Mouse (Mus musculus): Measurements from ENCODE around the gene Bcl11b.
A peak's percentile ranks its signal among the peaks of the same experiment; 100 is the strongest.

Bcl11b gene

DNA sequence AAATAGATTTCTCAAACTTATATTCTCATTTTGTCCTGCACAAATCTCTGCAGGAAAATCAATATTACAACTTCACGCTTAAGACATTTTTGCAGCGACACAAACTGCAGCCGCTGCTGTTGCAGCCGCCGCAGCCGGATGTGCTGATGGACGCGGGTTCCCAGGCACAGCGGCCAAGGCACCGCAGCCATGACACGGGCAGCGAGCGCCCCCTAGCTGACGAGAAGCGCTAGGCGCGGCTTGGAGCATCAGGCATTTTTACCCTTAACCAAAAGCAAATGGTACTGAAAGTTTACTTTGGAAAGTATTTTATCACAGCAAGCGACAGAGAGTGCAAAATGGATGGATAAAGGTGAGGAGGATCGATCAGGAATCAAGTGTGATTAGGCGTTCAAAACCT, 4.7 kb downstream of the Bcl11b start:
- DNase-seq (ENCODE audit: low spot score in 2 of 2): peak; percentile 68 to 81

DNA sequence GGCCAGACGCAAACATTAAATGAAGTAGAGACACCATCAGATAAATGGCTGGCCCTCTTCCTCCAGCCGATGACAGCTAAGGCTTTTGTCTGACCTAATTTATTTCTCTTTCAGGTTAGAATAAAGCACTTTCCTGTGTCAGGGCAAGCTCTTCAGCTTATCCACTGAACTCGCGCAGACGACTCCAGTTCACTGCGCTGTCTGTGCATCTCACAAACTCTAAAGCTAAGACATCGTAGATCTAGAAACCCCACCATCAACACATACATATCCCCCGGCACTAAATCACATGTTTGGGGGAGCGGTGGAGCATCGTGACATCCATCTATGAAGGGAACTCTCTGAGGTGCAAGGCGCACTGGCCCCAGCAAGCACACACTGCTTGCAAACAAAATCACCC, 5.5 kb downstream of the Bcl11b start:
- DNase-seq (ENCODE audit: low spot score in 2 of 2): no peak

DNA sequence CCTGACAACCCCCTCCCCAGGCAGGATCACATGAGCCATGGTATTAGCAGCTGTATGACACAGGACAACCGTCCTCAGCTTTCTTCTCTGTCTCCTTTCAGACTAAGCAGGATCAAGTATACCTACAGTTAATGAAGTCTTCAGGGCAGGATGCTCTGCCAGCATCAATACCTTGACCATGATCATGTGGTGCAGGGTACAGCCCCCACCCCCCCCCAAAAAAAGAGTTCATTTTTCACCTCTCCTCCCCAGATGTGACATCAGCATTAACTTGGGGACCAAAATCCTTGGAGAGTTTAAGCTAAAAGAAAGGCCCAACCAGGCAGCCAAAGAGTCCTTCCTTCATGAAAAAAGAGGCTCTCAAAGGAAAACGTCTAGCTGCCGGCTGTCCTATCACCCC, 6.2 kb downstream of the Bcl11b start:
- DNase-seq (ENCODE audit: low spot score in 2 of 2): no peak

GRCm38 (mm10) chr12:107996773-107997172, 6.6 kb downstream of the Bcl11b start:
- DNase-seq (ENCODE audit: low spot score in 2 of 2): no peak

GRCm38 (mm10) chr12:107996216-107996615, 7.2 kb downstream of the Bcl11b start:
- no peak for DNase-seq (ENCODE audit: low spot score in 2 of 2)

DNA sequence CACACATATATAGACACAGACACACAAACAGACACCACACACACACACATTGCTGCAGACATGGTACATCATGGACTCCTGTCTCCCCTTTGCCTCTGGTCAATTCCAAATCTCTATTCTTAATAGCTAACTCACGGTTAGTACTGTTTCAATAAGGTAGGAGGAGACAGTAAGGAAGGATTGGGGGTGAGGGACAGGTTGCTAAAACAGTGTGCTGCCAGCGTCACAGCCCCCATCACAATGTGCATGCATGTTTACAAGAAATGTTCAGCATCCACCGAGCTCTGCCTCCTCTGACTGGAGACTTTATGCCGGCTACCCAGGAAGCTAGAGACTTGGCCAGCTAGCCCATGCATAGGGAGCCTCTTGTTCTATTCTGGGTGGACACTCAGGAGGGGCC, 9.0 kb downstream of the Bcl11b start:
- DNase-seq (ENCODE audit: low spot score in 2 of 2): no peak

DNA sequence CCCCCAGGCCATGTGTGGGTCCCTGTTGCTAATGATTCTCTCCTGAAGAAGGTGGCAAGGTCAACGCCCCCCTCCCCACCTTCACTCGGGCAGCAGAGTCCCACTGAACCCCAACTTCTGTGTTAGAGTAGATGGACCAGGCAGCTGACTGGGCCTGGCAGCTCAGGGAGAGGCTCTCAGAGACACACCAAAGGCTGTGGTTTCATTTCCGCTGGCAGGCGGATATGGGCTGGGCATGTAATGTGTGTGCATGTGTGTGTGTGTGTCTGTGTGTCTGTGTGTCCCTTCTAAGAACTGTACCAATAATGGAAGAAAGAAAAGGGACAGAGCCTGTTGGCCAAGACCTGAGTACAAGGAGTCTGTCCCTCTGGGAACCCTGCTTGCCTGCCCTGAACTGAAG, 10.4 kb downstream of the Bcl11b start:
- no peak for DNase-seq (ENCODE audit: low spot score in 2 of 2)

- no peak for DNase-seq (ENCODE audit: low spot score in 2 of 2)
Observed at GRCm38 (mm10) chr12:107991191-107991590, 12.2 kb downstream of the Bcl11b start.

- DNase-seq (ENCODE audit: low spot score in 2 of 2): no peak
Observed at GRCm38 (mm10) chr12:107983211-107983610, 20.2 kb downstream of the Bcl11b start.

- DNase-seq (ENCODE audit: low spot score in 2 of 2): no peak
Observed at GRCm38 (mm10) chr12:107982306-107982705, 21.1 kb downstream of the Bcl11b start.

DNA sequence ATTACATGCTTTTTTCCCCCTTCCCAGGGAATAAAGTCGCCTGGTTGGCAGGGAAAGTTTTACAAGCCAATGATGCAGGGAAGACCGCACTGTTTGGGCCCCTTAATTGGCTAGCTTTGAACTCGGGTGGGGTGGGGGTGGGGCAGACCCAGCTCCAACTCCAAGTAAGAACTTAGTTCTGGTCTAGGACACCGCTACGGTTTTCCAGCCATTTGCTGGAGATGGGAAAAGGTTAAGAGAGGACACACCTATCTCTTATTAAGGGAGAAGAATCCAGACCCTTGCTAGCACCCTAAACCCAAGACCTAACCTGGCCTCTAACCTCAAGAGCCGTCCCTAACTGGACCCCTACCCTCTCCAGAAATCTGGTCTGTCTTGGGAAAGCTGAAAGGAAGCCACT, 22.2 kb downstream of the Bcl11b start:
- no peak for DNase-seq (ENCODE audit: low spot score in 2 of 2)

DNA sequence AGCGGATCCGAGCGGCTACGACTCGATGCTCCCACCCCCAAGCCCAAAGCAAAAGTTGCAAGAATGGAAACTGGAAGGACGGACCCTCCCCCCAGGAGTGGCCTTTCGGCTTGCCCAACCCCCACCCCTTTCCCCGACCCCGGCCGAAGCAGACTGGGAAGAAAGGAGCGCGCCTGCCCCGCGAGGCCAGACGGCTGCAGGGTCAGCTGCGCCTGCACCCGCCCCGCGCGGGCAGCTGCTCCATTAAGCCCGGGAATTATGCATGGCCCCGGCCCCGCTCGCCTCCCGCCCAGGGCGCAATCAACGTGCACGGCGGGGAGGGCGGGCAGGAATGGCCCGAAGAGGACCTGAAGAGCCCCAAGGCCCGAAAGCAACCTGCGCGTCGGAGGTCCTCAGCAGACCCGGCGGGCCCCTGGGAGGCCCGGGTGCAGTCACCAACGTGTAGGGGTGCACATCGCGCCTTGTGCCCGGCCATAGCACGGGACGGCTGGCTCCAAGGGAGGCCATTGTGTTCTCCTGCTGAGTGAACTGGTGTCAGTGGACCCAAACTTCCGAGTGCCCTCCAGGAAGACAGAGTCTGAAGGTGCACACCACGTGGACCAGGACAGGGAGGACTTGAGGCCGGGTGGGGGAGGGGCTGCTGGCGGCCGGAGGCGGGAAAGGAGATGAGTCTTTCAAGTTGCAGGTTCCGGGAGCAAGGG, 23.0 kb downstream of the Bcl11b start:
- DNase-seq (ENCODE audit: low spot score in 2 of 2): no peak

- DNase-seq (ENCODE audit: low spot score in 2 of 2): peak in 1 of 2 experiments; percentile 56
Observed at GRCm38 (mm10) chr12:107979710-107980260, 23.6 kb downstream of the Bcl11b start.

GRCm38 (mm10) chr12:107978736-107979255, 24.6 kb downstream of the Bcl11b start:
- no peak for DNase-seq (ENCODE audit: low spot score in 2 of 2)

DNA sequence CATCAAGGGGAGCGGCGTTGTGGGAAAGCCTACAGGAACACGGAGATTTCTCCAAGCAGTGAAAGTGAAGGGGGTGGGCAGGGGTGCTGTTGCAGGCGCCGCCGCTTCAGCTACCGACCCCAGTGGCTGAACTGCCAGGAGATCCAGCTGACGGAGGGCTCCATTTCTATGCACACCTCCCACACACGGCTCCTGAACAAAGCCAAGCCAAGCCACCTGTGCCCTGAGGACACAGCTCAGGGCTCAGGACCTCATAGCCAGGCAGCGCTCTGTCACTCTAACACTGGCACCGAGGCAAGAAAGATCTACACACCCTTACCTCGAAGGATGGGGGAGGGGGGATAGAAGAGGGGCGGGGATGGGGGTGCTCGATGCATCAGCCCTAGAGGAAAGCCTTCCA, 25.3 kb downstream of the Bcl11b start:
- DNase-seq (ENCODE audit: low spot score in 2 of 2): no peak

- DNase-seq (ENCODE audit: low spot score in 2 of 2): no peak
Observed at GRCm38 (mm10) chr12:107977534-107977933, 25.9 kb downstream of the Bcl11b start.

- no peak for DNase-seq (ENCODE audit: low spot score in 2 of 2)
Observed at GRCm38 (mm10) chr12:107977086-107977485, 26.3 kb downstream of the Bcl11b start.

GRCm38 (mm10) chr12:107976571-107977001, 26.8 kb downstream of the Bcl11b start:
- no peak for DNase-seq (ENCODE audit: low spot score in 2 of 2)

DNA sequence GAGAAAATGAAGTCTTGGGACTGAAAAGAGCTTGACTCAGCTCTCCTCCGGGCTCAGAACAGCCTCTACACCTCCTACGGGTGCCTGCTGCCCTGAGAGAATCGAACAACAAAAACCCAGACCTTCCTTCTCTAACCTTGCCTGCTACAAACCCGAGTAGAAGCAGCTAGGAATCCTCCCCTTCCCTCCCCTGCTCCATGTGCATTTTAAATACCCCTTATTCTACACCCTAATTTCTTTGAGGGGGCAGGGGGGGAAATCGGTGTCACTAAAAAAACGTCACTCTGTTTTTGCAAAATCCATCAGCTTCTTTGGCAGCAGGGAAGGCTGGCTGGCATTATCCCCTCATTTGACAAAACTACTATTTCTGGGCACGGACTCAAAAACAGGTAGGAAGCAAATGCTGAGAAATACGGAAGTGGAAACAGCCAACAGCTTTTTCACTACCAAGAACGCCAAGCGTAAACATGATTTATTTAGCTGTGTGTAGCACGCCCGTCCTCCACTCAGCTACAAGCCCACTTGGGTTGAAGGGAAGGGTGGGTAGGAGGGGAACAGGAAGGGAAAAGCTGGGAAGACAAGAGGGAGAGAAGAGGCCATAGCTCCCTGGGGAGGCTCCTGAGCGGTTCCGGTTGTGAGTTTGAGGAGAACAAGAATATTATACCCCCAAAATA, 27.4 kb downstream of the Bcl11b start:
- no peak for DNase-seq (ENCODE audit: low spot score in 2 of 2)

- no peak for DNase-seq (ENCODE audit: low spot score in 2 of 2)
Observed at GRCm38 (mm10) chr12:107975479-107975896, 27.9 kb downstream of the Bcl11b start.

DNA sequence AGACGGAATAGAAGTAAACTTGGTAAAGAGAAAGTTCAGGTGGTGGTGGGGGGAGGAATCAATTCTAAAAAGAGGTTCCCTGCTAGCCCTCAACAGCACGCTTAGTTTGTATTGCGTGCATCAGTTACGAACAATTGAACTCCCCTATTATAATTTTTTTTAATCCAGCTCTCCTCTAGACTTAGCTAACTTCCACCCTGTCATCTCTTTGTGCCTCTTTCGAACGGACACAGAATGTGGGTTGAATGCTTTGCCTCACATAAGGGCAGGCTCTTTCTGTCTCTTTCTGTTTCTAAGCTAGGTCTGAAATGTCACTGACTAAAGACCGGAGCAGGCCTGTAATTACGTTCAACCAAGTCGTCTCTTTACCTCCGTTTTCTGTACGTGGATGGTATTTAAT, 28.9 kb downstream of the Bcl11b start:
- DNase-seq (ENCODE audit: low spot score in 2 of 2): no peak

DNA sequence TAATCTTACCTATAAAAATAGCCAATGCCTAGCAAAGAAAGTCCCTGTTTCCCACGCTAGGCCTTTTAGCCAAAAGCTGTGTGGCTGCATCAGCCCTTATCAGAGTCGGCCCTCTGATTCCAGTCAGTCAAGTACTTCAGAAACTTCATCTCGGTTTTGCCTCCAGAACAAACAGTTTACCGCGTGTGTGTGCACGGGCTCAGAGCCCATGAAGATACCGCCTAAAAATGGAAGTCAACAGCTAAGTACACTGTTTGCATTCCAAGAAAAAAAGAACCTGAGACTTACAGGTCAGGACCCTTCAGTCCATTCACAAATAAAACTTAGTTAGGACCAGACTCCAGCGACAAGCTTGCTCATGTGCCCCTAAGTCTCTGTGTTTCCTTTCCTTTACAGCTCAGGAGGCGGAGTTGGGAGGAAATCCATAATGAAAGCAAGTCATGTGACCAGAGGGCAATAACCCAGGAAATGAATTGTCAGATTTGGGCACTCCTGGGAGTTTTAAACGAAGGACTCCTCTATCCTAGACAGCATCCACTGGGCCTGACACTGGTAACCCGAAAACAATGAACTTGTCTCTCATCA, 29.8 kb downstream of the Bcl11b start:
- DNase-seq (ENCODE audit: low spot score in 2 of 2): no peak
